Mouse (Mus musculus) left cerebral cortex, postnatal 4 days (tissue): Measurements from ENCODE around the gene Col1a1. TPM values are rescaled to one million over a fixed set of nuclear protein-coding genes. Genes with fewer than 3 reads are reported as not detected.
A peak's percentile ranks its signal among the peaks of the same experiment; 100 is the strongest.

ENCODE experiments used
- DNase-seq: peaks from one replicate; pipeline ENCODE4 v3.0.0-alpha.2; 2022
- intact Hi-C: fragments of 180-260 bp; cut with DNase I; formaldehyde crosslinking; loops from one replicate; pipeline ENCODE4 v1.15.1; 2025
- total RNA-seq, 2 experiments: library from RNA; stranded (reverse); gene quantifications; 2 replicates each; pipeline ENCODE4 v1.2.3; 2021

Gene Col1a1
- 10 to 100 TPM; 62.8 to 70.4 TPM for total RNA-seq

- peak; percentile 22 for DNase-seq
Observed at GRCm38 (mm10) chr11:94936045-94936444, at the start of gene Col1a1. Col1a1 (plus strand) TSS chr11:94936224.

GRCm38 (mm10) chr11:94891155-94891554 is 44.9 kb upstream of the Col1a1 start:
- intact Hi-C loops, result no loop called here
- DNase-seq, result no peak

More at GRCm38 (mm10) chr11:94936045-94936444, at the start of gene Col1a1:
- intact Hi-C loops, result loop anchor here (2.0 to 5.0 kb wide), 3 partner anchors 36 to 204 kb away; no protein-coding TSS in a partner anchor

GRCm38 (mm10) chr11:94896753-94897376 is 39.2 kb upstream of the Col1a1 start:
- no peak for DNase-seq
- intact Hi-C loops, result no loop called here

- intact Hi-C loops, result no loop called here
- DNase-seq, result no peak
Observed at GRCm38 (mm10) chr11:94901231-94901630, 34.8 kb upstream of the Col1a1 start.

- DNase-seq, result no peak
- intact Hi-C loops, result no loop called here
Observed at GRCm38 (mm10) chr11:94904306-94904705, 31.7 kb upstream of the Col1a1 start.

GRCm38 (mm10) chr11:94910971-94911370 is 25.1 kb upstream of the Col1a1 start:
- intact Hi-C loops, result no loop called here

GRCm38 (mm10) chr11:94912568-94912967 is 23.5 kb upstream of the Col1a1 start:
- DNase-seq, result no peak
- intact Hi-C loops, result no loop called here

More at GRCm38 (mm10) chr11:94910971-94911370, 25.1 kb upstream of the Col1a1 start:
- DNase-seq, result no peak

- intact Hi-C loops, result no loop called here
- peak; percentile 56 for DNase-seq
Observed at GRCm38 (mm10) chr11:94913302-94914090, 22.5 kb upstream of the Col1a1 start.

GRCm38 (mm10) chr11:94915675-94916403 is 20.2 kb upstream of the Col1a1 start:
- intact Hi-C loops, result no loop called here
- DNase-seq, result peak; percentile 46

GRCm38 (mm10) chr11:94916477-94916876 is 19.5 kb upstream of the Col1a1 start:
- intact Hi-C loops, result no loop called here
- no peak for DNase-seq

- intact Hi-C loops, result no loop called here
- no peak for DNase-seq
Observed at GRCm38 (mm10) chr11:94917717-94918116, 18.3 kb upstream of the Col1a1 start.

- no peak for DNase-seq
- intact Hi-C loops, result no loop called here
Observed at GRCm38 (mm10) chr11:94920996-94921401, 15.0 kb upstream of the Col1a1 start.

GRCm38 (mm10) chr11:94924977-94925376 is 11.0 kb upstream of the Col1a1 start:
- intact Hi-C loops, result no loop called here
- DNase-seq, result no peak

- DNase-seq, result no peak
- intact Hi-C loops, result no loop called here
Observed at GRCm38 (mm10) chr11:94926431-94926830, 9.6 kb upstream of the Col1a1 start.

- DNase-seq, result no peak
- intact Hi-C loops, result no loop called here
Observed at GRCm38 (mm10) chr11:94927771-94928291, 8.2 kb upstream of the Col1a1 start.

GRCm38 (mm10) chr11:94928820-94929219 is 7.2 kb upstream of the Col1a1 start:
- peak; percentile 94 for DNase-seq
- intact Hi-C loops, result no loop called here

- no peak for DNase-seq
- intact Hi-C loops, result no loop called here
Observed at GRCm38 (mm10) chr11:94929599-94929998, 6.4 kb upstream of the Col1a1 start.

- intact Hi-C loops, result no loop called here
- DNase-seq, result no peak
Observed at GRCm38 (mm10) chr11:94930151-94930550, 5.9 kb upstream of the Col1a1 start.

GRCm38 (mm10) chr11:94933584-94933983 is 2.4 kb upstream of the Col1a1 start:
- DNase-seq, result no peak
- intact Hi-C loops, result no loop called here

GRCm38 (mm10) chr11:94934526-94934925 is 1.5 kb upstream of the Col1a1 start:
- intact Hi-C loops, result no loop called here
- no peak for DNase-seq

- intact Hi-C loops, result loop anchor here (2.0 to 5.0 kb wide), 3 partner anchors 35 to 205 kb away; no protein-coding TSS in a partner anchor
- peak; percentile 91 for DNase-seq
Observed at GRCm38 (mm10) chr11:94936851-94937295, 849 bp downstream of the Col1a1 start.
